Mouse (Mus musculus): ENCODE measurements around the gene Prdm12. TPM values are rescaled to one million over a fixed set of nuclear protein-coding genes. Genes with fewer than 3 reads are reported as not detected.

Gene Prdm12
- polyA plus RNA-seq, 1 experiment from 2014 or later = not detected

DNA sequence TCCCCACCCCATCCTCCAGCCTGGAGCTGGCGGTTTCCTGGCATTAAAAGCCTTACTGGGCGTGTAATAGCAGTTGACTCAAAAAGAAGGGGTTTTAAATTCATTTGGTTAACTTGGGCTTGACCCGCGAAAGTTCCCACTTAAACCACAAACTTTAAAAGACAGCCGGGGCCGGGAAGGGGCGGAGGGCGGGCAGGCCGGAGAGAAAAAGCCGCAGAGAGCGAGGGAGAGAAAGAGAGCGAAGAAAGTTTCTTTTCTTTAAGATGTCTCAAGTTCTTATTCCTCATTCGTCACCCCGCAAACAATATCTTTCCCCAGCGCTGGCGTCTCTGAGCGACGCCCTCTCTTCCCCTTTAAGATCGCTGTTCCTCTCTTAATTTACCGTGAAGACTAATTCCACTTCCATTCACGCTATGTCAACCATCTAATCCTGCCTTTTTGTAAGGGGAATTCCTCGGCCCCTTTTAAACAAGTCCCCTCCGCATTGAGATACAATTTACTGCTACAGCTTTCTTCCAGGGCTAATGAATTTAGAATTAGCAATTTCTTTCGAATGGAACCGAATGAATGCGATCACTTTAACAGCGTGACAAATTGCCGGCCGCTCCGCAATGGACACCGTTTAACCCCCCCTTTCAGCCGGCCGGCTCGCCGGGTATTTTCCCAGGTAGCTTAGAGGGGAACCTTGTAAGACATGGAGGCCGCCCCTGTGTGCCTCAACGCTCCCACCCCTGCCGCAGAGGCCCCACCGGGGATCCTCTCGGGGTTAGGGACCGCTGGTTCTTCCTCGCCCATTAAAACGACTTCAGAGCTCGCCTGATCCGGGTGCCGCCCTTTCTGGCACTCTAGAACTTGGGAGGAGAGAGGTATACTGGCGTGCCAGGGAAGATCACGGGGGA is 1.0 kb downstream of the Prdm12 start:
- WGBS = under 1% methylated on average over 48 of the region's 48 CpGs
- H3K4me2 ChIP-seq (ENCODE audit: low read depth, low read length) = no peak overlapping the region
- no peak overlapping the region for H3K9ac ChIP-seq (ENCODE audit: low read depth, low read length)
- H3K9me3 ChIP-seq (ENCODE audit: control insufficient read depth, low read length) = no peaks in the 10 kb centered on the region
- H3K4me1 ChIP-seq (ENCODE audit: control insufficient read depth, insufficient read depth, low read length) = peaks cover 17% of the 10 kb centered on the region
- no peak overlapping the region for H3K4me3 ChIP-seq (ENCODE audit: low read length)
- peaks cover 96% of the 10 kb centered on the region for H3K27me3 ChIP-seq (replicated peaks; ENCODE audit: control insufficient read depth, insufficient read depth, low read length)
- H3K27ac ChIP-seq (ENCODE audit: low read length) = no peak overlapping the region
- ATAC-seq = no peak
- H3K36me3 ChIP-seq (ENCODE audit: control insufficient read depth, insufficient read depth, low read length) = no peaks in the 10 kb centered on the region

DNA sequence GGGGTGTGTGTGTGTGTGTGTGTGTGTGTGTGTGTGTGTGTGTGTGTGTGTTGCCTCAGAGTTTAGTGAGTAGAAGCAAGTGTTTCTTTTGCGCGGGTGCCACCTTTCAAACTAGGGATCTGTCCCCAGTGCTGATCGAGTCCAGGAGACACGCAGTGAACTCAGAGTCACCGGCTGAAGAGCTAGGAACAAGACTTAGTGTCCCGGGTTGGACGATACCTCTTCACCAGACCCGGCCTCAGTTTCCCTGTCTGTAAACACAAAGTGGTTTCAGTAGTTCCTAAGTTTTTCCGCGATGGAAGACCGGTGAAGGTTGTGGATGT is 1.6 kb downstream of the Prdm12 start:
- no peak overlapping the region for H3K27ac ChIP-seq (ENCODE audit: low read length)
- ATAC-seq = no peak
- H3K4me2 ChIP-seq (ENCODE audit: low read depth, low read length) = no peak overlapping the region
- peaks cover 95% of the 10 kb centered on the region for H3K27me3 ChIP-seq (replicated peaks; ENCODE audit: control insufficient read depth, insufficient read depth, low read length)
- no peak overlapping the region for H3K9ac ChIP-seq (ENCODE audit: low read depth, low read length)
- under 1% methylated on average over 11 of the region's 11 CpGs for WGBS
- H3K4me3 ChIP-seq (ENCODE audit: low read length) = no peak overlapping the region
- peaks cover 11% of the 10 kb centered on the region for H3K4me1 ChIP-seq (ENCODE audit: control insufficient read depth, insufficient read depth, low read length)
- no peaks in the 10 kb centered on the region for H3K36me3 ChIP-seq (ENCODE audit: control insufficient read depth, insufficient read depth, low read length)
- H3K9me3 ChIP-seq (ENCODE audit: control insufficient read depth, low read length) = no peaks in the 10 kb centered on the region

DNA sequence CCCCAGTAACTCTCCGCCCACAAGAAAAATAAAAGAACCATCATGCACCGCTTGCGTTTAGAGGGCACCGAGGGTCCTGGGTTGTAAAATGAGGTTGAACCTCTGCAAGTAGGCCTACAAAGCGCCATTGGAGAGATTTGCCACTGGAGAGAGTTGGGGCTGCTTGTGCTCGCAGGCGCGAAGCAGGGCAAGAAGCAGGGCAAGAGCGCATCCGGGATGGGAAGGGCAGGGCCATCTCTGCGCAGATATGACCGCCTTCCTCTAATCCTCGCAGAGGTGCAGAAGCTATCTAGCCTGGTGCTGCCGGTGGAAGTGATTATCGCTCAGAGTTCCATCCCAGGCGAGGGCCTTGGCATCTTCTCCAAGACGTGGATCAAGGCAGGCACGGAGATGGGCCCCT is 2.1 kb downstream of the Prdm12 start:
- no peak overlapping the region for H3K9ac ChIP-seq (ENCODE audit: low read depth, low read length)
- no peaks in the 10 kb centered on the region for H3K9me3 ChIP-seq (ENCODE audit: control insufficient read depth, low read length)

DNA sequence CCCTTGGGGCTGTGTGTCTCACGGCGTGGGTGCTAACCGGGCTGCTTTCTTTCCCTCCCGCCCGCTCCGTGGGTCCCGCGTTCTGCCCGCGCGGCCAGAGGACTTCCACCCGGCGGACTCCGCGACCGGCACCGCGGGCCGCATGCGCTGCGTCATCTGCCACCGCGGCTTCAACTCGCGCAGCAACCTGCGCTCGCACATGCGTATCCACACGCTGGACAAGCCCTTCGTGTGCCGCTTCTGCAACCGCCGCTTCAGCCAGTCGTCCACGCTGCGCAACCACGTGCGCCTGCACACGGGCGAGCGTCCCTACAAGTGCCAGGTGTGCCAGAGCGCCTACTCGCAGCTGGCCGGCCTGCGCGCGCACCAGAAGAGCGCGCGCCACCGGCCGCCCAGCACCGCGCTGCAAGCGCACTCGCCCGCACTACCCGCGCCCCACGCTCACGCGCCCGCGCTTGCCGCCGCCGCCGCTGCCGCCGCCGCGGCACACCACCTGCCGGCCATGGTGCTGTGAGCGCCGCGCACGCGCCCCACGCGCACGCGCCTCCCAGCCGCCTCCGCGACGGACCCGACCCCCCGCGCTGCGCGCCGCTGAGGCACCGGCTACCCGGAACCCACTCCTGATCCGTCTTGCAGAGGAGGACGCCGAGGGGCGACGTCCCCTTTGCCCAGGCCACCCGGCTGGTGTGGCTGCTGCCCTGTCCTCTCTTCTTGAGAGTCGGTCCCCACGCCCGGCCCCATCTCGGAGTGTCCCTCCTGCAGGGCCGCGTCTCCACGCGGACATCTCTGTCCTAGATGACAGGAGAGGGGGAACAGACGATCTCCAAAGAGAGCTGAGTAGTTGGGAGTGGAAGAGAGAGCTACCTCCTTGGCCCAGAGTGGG is 14.4 kb downstream of the Prdm12 start:
- no peaks in the 10 kb centered on the region for H3K9me3 ChIP-seq (ENCODE audit: control insufficient read depth, low read length)
- no peaks in the 10 kb centered on the region for H3K36me3 ChIP-seq (ENCODE audit: control insufficient read depth, insufficient read depth, low read length)
- H3K4me2 ChIP-seq (ENCODE audit: low read depth, low read length) = peak overlapping the region; percentile 98
- H3K9ac ChIP-seq (ENCODE audit: low read depth, low read length) = peak overlapping the region; percentile 49
- H3K27me3 ChIP-seq (replicated peaks; ENCODE audit: control insufficient read depth, insufficient read depth, low read length) = peaks cover 57% of the 10 kb centered on the region
- WGBS = under 1% methylated on average over 90 of the region's 109 CpGs
- peak; percentile 65 for ATAC-seq
- no peak overlapping the region for H3K27ac ChIP-seq (ENCODE audit: low read length)
- peak overlapping the region; percentile 62 for H3K4me3 ChIP-seq (ENCODE audit: low read length)
- peaks cover 11% of the 10 kb centered on the region for H3K4me1 ChIP-seq (ENCODE audit: control insufficient read depth, insufficient read depth, low read length)

More for the DNA sequence above, 2.1 kb downstream of the Prdm12 start:
- H3K4me3 ChIP-seq (ENCODE audit: low read length) = no peak overlapping the region
- no peak overlapping the region for H3K4me2 ChIP-seq (ENCODE audit: low read depth, low read length)
- H3K4me1 ChIP-seq (ENCODE audit: control insufficient read depth, insufficient read depth, low read length) = peaks cover 6% of the 10 kb centered on the region
- H3K36me3 ChIP-seq (ENCODE audit: control insufficient read depth, insufficient read depth, low read length) = no peaks in the 10 kb centered on the region
- no peak overlapping the region for H3K27ac ChIP-seq (ENCODE audit: low read length)
- no peak for ATAC-seq
- 2% methylated on average over 18 of the region's 18 CpGs for WGBS
- H3K27me3 ChIP-seq (replicated peaks; ENCODE audit: control insufficient read depth, insufficient read depth, low read length) = peaks cover 94% of the 10 kb centered on the region

DNA sequence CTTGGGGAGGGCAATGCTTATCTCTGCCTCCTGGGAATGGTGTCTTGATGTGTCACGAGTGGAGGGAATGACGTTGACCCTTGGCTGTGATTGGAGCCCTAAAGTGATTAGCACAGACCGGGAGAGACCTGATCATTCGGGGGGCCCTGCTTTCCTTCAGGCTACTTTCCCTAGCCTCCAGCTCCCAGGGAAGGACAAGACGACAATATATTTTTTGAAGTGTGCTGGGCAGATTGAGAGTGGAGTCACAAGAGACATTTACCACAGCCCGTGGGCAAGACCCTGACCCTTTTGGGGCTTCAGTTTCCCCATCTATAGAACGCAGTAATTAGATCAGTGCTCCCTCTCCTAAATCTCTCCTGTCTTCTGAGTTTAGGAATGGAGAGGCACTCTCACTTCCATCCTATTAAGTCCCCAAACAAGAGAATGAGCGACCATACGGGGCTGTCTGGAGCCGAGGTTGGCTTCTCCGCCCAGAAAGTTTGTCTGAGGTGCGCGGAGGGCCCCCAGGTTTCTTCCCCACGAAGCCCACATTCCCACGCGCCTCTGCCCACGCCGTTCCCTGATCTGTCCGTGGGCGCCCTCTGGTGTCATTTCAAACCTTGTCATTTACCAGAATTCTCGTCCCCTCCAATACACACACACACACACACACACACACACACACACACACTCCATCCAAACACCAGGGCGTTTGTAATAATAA is 15.2 kb downstream of the Prdm12 start:
- WGBS = 5% methylated on average over 22 of the region's 22 CpGs

DNA sequence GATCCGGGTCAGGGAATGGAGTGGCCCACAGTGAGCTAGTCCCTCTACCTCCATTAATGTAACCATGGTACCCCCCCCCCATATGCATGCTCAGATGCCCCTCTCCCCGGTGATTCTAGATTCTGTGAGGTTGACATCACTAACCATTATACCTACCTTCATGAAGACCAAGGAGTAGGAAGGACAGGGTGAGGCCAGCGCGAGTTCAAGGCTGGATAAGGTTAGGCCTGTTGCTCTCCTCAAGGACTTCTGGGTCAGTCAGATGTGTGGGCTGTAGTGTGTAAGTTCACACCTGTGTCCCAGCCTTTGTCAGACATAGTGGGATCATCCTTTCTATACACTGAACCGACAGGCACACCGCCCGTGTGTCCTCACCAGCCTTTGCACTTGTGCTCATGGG is 16.5 kb downstream of the Prdm12 start:
- ATAC-seq = no peak
- Histone ChIP-seq H3K9me3 (ENCODE audit: control insufficient read depth, low read length) (no peaks in the 10 kb centered on the region), H3K4me3 (ENCODE audit: low read length) (no peak overlapping the region), H3K27ac (ENCODE audit: low read length) (no peak overlapping the region), H3K4me1 (ENCODE audit: control insufficient read depth, insufficient read depth, low read length) (peaks cover 11% of the 10 kb centered on the region), H3K4me2 (ENCODE audit: low read depth, low read length) (no peak overlapping the region), H3K9ac (ENCODE audit: low read depth, low read length) (no peak overlapping the region), H3K36me3 (ENCODE audit: control insufficient read depth, insufficient read depth, low read length) (no peaks in the 10 kb centered on the region), H3K27me3 (replicated peaks; ENCODE audit: control insufficient read depth, insufficient read depth, low read length) (peaks cover 45% of the 10 kb centered on the region)
- WGBS = 84% methylated on average over 7 of the region's 7 CpGs

More for the DNA sequence above, 15.2 kb downstream of the Prdm12 start:
- ATAC-seq = no peak
- Histone ChIP-seq H3K9me3 (ENCODE audit: control insufficient read depth, low read length) (no peaks in the 10 kb centered on the region), H3K9ac (ENCODE audit: low read depth, low read length) (peak overlapping the region; percentile 49; the same call in 1 of the 2 replicates), H3K4me2 (ENCODE audit: low read depth, low read length) (peak overlapping the region; percentile 98), H3K27ac (ENCODE audit: low read length) (no peak overlapping the region), H3K4me1 (ENCODE audit: control insufficient read depth, insufficient read depth, low read length) (peaks cover 11% of the 10 kb centered on the region), H3K27me3 (replicated peaks; ENCODE audit: control insufficient read depth, insufficient read depth, low read length) (peaks cover 56% of the 10 kb centered on the region), H3K4me3 (ENCODE audit: low read length) (peak overlapping the region; percentile 62), H3K36me3 (ENCODE audit: control insufficient read depth, insufficient read depth, low read length) (no peaks in the 10 kb centered on the region)

DNA sequence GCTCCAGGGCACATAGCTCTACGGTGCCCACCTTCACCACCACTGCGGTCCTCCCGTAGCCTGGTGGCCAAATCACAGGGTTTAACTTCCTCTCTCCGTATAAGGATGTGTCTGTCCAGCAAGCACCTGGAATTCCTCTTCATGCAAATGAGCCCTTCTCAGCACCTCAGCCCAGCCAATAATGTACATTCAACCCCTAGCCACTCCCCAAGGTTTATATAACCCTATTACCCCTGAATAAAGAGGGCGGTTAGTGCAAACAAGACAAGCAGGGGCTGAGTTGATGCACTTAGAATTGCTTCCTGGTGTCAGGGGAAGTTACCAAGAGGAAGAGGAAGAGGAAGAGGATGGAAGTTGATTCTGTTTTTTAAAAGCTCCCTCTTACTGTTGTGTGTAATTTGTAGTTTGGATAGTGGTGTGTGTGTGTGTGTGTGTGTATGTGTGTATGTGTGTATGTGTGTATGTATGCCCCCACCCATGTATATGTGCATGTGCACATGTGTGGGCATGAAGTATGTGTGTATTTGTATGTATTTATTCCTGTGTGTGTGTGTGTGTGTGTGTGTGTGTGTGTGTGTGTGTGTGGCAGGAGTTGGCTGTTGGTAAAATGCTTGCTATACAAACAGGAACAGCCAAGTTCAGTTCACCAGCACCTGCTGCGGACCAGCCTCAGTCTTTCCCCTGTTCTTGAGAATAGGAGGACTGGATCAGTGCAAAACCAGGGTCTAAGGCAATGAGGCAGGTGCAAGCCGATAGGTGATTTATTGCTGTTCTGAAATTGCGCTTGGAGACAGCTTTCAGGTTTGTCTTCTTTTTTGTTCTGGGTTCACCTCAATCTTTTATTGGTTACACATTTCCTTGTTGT is 23.3 kb downstream of the Prdm12 start:
- peak overlapping the region; percentile 5; the same call in 1 of the 2 replicates for H3K4me2 ChIP-seq (ENCODE audit: low read depth, low read length)
- no peaks in the 10 kb centered on the region for H3K27me3 ChIP-seq (replicated peaks; ENCODE audit: control insufficient read depth, insufficient read depth, low read length)
- H3K27ac ChIP-seq (ENCODE audit: low read length) = 0 out of 2 replicates have a peak overlapping the region, but pooled peaks have one; percentile 26
- H3K9me3 ChIP-seq (ENCODE audit: control insufficient read depth, low read length) = no peaks in the 10 kb centered on the region
- no peaks in the 10 kb centered on the region for H3K36me3 ChIP-seq (ENCODE audit: control insufficient read depth, insufficient read depth, low read length)
- WGBS = 48% methylated on average over 8 of the region's 8 CpGs
- ATAC-seq = peak; percentile 92
- H3K4me1 ChIP-seq (ENCODE audit: control insufficient read depth, insufficient read depth, low read length) = no peaks in the 10 kb centered on the region
- no peak overlapping the region for H3K4me3 ChIP-seq (ENCODE audit: low read length)
- H3K9ac ChIP-seq (ENCODE audit: low read depth, low read length) = no peak overlapping the region

DNA sequence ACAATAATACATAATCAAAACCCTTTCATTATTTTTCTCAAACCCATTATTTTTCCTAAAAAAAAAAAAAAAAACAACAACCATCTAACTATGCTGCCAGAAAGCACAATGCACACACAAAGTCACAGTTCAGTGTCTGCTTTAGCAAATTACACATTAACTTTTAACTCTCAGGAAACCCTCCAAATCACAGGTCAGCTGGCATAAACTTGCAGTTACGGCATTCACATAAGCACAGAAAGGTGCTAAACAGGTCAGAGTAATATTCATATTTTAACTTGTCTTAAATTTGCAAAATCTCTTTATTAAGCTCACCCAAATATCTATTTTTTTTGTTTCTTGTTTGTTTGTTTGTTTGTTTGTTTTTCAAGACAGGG is 24.0 kb downstream of the Prdm12 start:
- WGBS = 68% methylated on average over 1 of the region's 1 CpGs
- Histone ChIP-seq H3K27ac (ENCODE audit: low read length) (no peak overlapping the region), H3K27me3 (replicated peaks; ENCODE audit: control insufficient read depth, insufficient read depth, low read length) (no peaks in the 10 kb centered on the region), H3K9me3 (ENCODE audit: control insufficient read depth, low read length) (no peaks in the 10 kb centered on the region), H3K4me1 (ENCODE audit: control insufficient read depth, insufficient read depth, low read length) (no peaks in the 10 kb centered on the region), H3K4me2 (ENCODE audit: low read depth, low read length) (no peak overlapping the region), H3K4me3 (ENCODE audit: low read length) (no peak overlapping the region), H3K36me3 (ENCODE audit: control insufficient read depth, insufficient read depth, low read length) (no peaks in the 10 kb centered on the region), H3K9ac (ENCODE audit: low read depth, low read length) (no peak overlapping the region)
- no peak for ATAC-seq

Data from intestine, embryonic 16.5 days (tissue).